13 mouse cellular contexts compared by ENCODE assay signal in genomic region chr3:130290175-130290574, GRCm38 (mm10).
A peak's percentile ranks its signal among the peaks of the same experiment; 100 is the strongest.
DNase-seq lines count a peak whose midpoint lies in the region; ATAC-seq lines count a peak whose summit lies in the region.
"Had no signal": no experiment of that assay in that cellular context is flagged by ENCODE, and none has a peak within 500 bp of the region (broad histone marks: within the 10 kb centered on the region; RNA-seq: fewer than 3 reads in every experiment).

No protein-coding gene starts in this region.

- H3K4me2 ChIP-seq in midbrain, embryonic 15.5 days, result no peak overlapping the region
- no peak overlapping the region for H3K4me2 ChIP-seq in forebrain, embryonic 16.5 days (ENCODE audit: low read length)
- H3K4me2 ChIP-seq: neural tube, embryonic 13.5 days; stomach, embryonic 15.5 days had no signal

- H3K4me1 ChIP-seq in midbrain, embryonic 10.5 days, result peaks cover 29% of the 10 kb centered on the region
- peaks cover 12% of the 10 kb centered on the region for H3K4me1 ChIP-seq in midbrain, embryonic 15.5 days
- H3K4me1 ChIP-seq in forebrain, embryonic 16.5 days (replicated peaks; ENCODE audit: control insufficient read depth, insufficient read depth, low read length), result peaks cover 19% of the 10 kb centered on the region
- H3K4me1 ChIP-seq: stomach, embryonic 15.5 days had no signal

- intact Hi-C loops in heart, postnatal 25 days (cut with DNase I), result no loop called here

- H3K9ac ChIP-seq in midbrain, embryonic 15.5 days, result no peak overlapping the region
- H3K9ac ChIP-seq in forebrain, embryonic 16.5 days (replicated peaks; ENCODE audit: low read depth, low read length), result no peak overlapping the region
- H3K9ac ChIP-seq: liver, embryonic 14.5 days; neural tube, embryonic 13.5 days; stomach, embryonic 15.5 days had no signal

- no peak overlapping the region for H3K4me3 ChIP-seq in midbrain, embryonic 10.5 days
- H3K4me3 ChIP-seq in midbrain, embryonic 15.5 days, result no peak overlapping the region
- no peak overlapping the region for H3K4me3 ChIP-seq in forebrain, embryonic 16.5 days (replicated peaks; ENCODE audit: low read length)
- H3K4me3 ChIP-seq: neural tube, embryonic 13.5 days; stomach, embryonic 15.5 days had no signal

- ATAC-seq in midbrain, embryonic 15.5 days (replicated peaks), result no peak
- ATAC-seq in forebrain, embryonic 16.5 days, result peak; percentile 81

- peak overlapping the region; percentile 55; the same call in 1 of the 2 replicates for H3K27ac ChIP-seq in midbrain, embryonic 10.5 days (replicated peaks)
- no peak overlapping the region for H3K27ac ChIP-seq in midbrain, embryonic 15.5 days
- 0 out of 2 replicates have a peak overlapping the region, but pooled peaks have one; percentile 10 for H3K27ac ChIP-seq in forebrain, embryonic 16.5 days (ENCODE audit: low read length)
- H3K27ac ChIP-seq: liver, embryonic 14.5 days; neural tube, embryonic 13.5 days; stomach, embryonic 15.5 days had no signal

- no peaks in the 10 kb centered on the region for H3K27me3 ChIP-seq in midbrain, embryonic 10.5 days (ENCODE audit: low read depth, poor library complexity, severe bottlenecking)
- no peaks in the 10 kb centered on the region for H3K27me3 ChIP-seq in midbrain, embryonic 15.5 days (replicated peaks)
- no peaks in the 10 kb centered on the region for H3K27me3 ChIP-seq in forebrain, embryonic 16.5 days (replicated peaks; ENCODE audit: control insufficient read depth, insufficient read depth, low read length)
- H3K27me3 ChIP-seq: neural tube, embryonic 13.5 days; stomach, embryonic 15.5 days had no signal

- WGBS in midbrain, embryonic 10.5 days, result 79% methylated on average over 6 of the region's 6 CpGs
- 57% methylated on average over 6 of the region's 6 CpGs for WGBS in midbrain, embryonic 15.5 days
- WGBS in forebrain, embryonic 16.5 days, result 40% methylated on average over 6 of the region's 6 CpGs

- peak; percentile 85 for DNase-seq in heart, adult 11 months
- DNase-seq in heart, postnatal 25 days (ENCODE audit: low spot score), result no peak
- no peak for DNase-seq in midbrain, embryonic 10.5 days (ENCODE audit: low spot score)
- DNase-seq in retina, embryonic 14.5 days (ENCODE audit: low spot score), result peak; percentile 56
- no peak for DNase-seq in thymus, postnatal 25 days
- DNase-seq: gastrocnemius, postnatal 36 days; heart, postnatal 10 days; right cerebral cortex, postnatal 25 days had no signal

- H3K36me3 ChIP-seq in midbrain, embryonic 10.5 days, result no peaks in the 10 kb centered on the region
- no peaks in the 10 kb centered on the region for H3K36me3 ChIP-seq in midbrain, embryonic 15.5 days (replicated peaks)
- H3K36me3 ChIP-seq in forebrain, embryonic 16.5 days (ENCODE audit: control insufficient read depth, insufficient read depth), result no peaks in the 10 kb centered on the region
- H3K36me3 ChIP-seq: neural tube, embryonic 13.5 days; stomach, embryonic 15.5 days had no signal

- H3K9me3 ChIP-seq in midbrain, embryonic 10.5 days (replicated peaks), result no peaks in the 10 kb centered on the region
- H3K9me3 ChIP-seq in midbrain, embryonic 15.5 days, result no peaks in the 10 kb centered on the region
- H3K9me3 ChIP-seq in forebrain, embryonic 16.5 days (ENCODE audit: control insufficient read depth, low read length), result no peaks in the 10 kb centered on the region
- H3K9me3 ChIP-seq: neural tube, embryonic 13.5 days; stomach, embryonic 15.5 days had no signal

Comparison
In these comparisons a context has a peak if more than half of its experiments do, and no peak if none do; other contexts are left out.
1. DNase-seq: peak in heart, adult 11 months (single experiment) and retina, embryonic 14.5 days (single experiment); none in heart, postnatal 25 days (single experiment), midbrain, embryonic 10.5 days (single experiment) and thymus, postnatal 25 days (single experiment).